ENCODE assay signal across 1 mouse cellular context in the genomic region with DNA sequence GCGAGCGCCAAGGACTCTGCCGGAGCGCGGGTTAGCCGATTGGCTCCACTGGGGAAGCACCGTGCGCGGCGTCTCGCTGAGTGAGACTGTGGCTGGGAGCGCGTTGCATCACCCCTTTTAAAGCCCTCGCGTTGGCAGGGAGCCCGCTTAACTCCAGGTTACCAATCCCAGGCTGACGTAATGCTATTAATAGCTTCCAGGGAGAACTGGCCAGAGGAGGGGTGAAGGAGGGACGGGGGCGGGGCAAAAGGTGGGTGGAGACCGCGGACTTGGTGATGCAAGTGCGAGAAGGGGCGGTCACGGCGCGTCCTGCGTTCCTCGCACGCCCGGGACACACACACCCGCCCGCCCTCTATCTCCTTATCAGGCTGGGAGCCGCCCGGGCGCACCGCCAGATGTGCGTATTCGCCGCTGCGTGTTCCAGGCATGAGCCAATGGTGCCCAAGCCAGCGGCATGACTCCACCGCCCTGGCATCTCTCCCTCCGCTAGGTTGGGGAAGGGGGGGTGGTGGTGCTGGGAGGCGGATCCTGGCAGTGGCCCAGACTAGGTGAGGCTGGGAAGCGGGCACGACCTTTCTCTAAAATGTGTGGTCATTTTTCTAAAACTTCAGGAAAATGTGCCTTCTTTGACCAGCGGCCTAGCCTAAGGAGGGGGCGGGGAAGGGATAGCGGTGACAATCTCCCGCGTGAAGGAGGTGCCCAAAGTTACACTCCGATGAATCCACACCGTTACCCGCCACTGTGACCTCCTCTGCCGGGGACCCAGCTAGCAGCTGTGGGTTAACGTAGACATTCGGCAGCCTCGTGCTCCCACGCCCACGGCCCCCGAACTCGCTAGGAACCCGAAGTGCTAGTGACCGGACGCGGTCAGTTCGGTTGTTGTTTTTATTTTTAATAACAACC.
TF ChIP-seq lines count a peak whose summit lies in the region.

No protein-coding gene starts in this region.

TF ChIP-seq in CH12.LX, 34 proteins besides CTCF, POLR2A, EP300 and RAD21 (continued from another document):
- no peak for TF ChIP-seq ZNF384 (IDR thresholded peaks at IDR 0.05; ENCODE audit: low read depth, low read length)
- 0 out of 2 replicates have a peak, but pooled peaks have one; percentile 75 for TF ChIP-seq MAZ (IDR thresholded peaks at IDR 0.05; ENCODE audit: low read depth, low read length)
- no peak for TF ChIP-seq USF1 (IDR thresholded peaks at IDR 0.05; ENCODE audit: low read depth, low read length)
- TF ChIP-seq TCF12 (IDR thresholded peaks at IDR 0.05; ENCODE audit: low read depth, low read length) = peak; percentile 64
- TF ChIP-seq TBP (conservative IDR thresholded peaks at IDR 0.05; ENCODE audit: low read depth, low read length) = peak; percentile 94
- peak; percentile 79; the same call in 1 of the 2 replicates for TF ChIP-seq MAX (IDR thresholded peaks at IDR 0.05; ENCODE audit: low read length)
- TF ChIP-seq ELF1 (IDR thresholded peaks at IDR 0.05; ENCODE audit: low read depth, low read length) = no peak
- TF ChIP-seq SIN3A (IDR thresholded peaks at IDR 0.05; ENCODE audit: low read length) = 0 out of 2 replicates have a peak, but pooled peaks have one; percentile 31
- peak; percentile 69 for TF ChIP-seq IRF4 (IDR thresholded peaks at IDR 0.05; ENCODE audit: low read depth, low read length)
- TF ChIP-seq ZMIZ1 (IDR thresholded peaks at IDR 0.05; ENCODE audit: low read depth, low read length) = peak; percentile 94
- TF ChIP-seq CHD2 (IDR thresholded peaks at IDR 0.05; ENCODE audit: low read length) = no peak; the same call in 1 of the 2 replicates
- 0 out of 2 replicates have a peak, but pooled peaks have one; percentile 16 for TF ChIP-seq MYC (IDR thresholded peaks at IDR 0.05; ENCODE audit: low read depth, low read length)
- no peak for TF ChIP-seq UBTF (IDR thresholded peaks at IDR 0.05; ENCODE audit: low read depth, low read length)
- no peak; the same call in 1 of the 2 replicates for TF ChIP-seq MXI1 (IDR thresholded peaks at IDR 0.05; ENCODE audit: low read depth, low read length)
- TF ChIP-seq MEF2A (IDR thresholded peaks at IDR 0.05; ENCODE audit: borderline replicate concordance, low read depth, low read length) = peak; percentile 96
- no peak for TF ChIP-seq USF2 (conservative IDR thresholded peaks at IDR 0.05; ENCODE audit: low read depth, low read length)
- TF ChIP-seq SMC3 (IDR thresholded peaks at IDR 0.05; ENCODE audit: low read depth, low read length) = peak; percentile 5; the same call in 1 of the 2 replicates
- peak; percentile 57 for TF ChIP-seq JUN (IDR thresholded peaks at IDR 0.05; ENCODE audit: insufficient read depth, low read depth, low read length)
